Mouse (Mus musculus) testis, adult 2 months (tissue): ENCODE measurements around the gene Negr1.

ENCODE experiments used
- CTCF ChIP-seq: fragments of 200-500 bp; IDR thresholded peaks from 2 replicates; pipeline ENCODE4 v1.5.1; 2012; ENCODE audit warnings: low read depth, mild to moderate bottlenecking, inconsistent platforms, low read length, moderate library complexity; ENCODE audit not compliant: control insufficient read depth, insufficient read depth, insufficient replicate concordance
- POLR2A ChIP-seq: fragments of 200-500 bp; IDR thresholded peaks from 2 replicates; pipeline ENCODE4 v1.6.1; 2012; ENCODE audit warnings: low read depth, mild to moderate bottlenecking, inconsistent platforms, low read length, moderate library complexity; ENCODE audit not compliant: control insufficient read depth

GRCm38 (mm10) chr3:156809836-156810235 is 248.2 kb downstream of the Negr1 start:
- TF ChIP-seq POLR2A (no peak), CTCF (no peak)
